Comparison of ENCODE assay signal across 8 mouse cellular contexts in genomic region chr13:34814161-34815056, GRCm38 (mm10).
DNase-seq lines count a peak whose midpoint lies in the region; ATAC-seq and TF ChIP-seq lines count a peak whose summit lies in the region.

No protein-coding gene starts in this region.

- no peaks in the 10 kb centered on the region for H3K27me3 ChIP-seq in heart, embryonic 15.5 days
- H3K27me3 ChIP-seq in midbrain, embryonic 16.5 days (ENCODE audit: control insufficient read depth, insufficient read depth, low read depth, low read length) = no peaks in the 10 kb centered on the region

- peaks cover 21% of the 10 kb centered on the region for H3K4me1 ChIP-seq in heart, embryonic 15.5 days (replicated peaks)
- H3K4me1 ChIP-seq in midbrain, embryonic 16.5 days (ENCODE audit: control insufficient read depth, insufficient read depth, low read length) = peaks cover 13% of the 10 kb centered on the region

- peak overlapping the region; percentile 13; the same call in 1 of the 2 replicates for H3K9ac ChIP-seq in heart, embryonic 15.5 days
- H3K9ac ChIP-seq in midbrain, embryonic 16.5 days (ENCODE audit: low read depth, low read length) = peak overlapping the region; percentile 52

- no peak for TF ChIP-seq CTCF in gastrocnemius, adult 2 months (IDR thresholded peaks at IDR 0.05)

- no peaks in the 10 kb centered on the region for H3K36me3 ChIP-seq in heart, embryonic 15.5 days
- H3K36me3 ChIP-seq in midbrain, embryonic 16.5 days (ENCODE audit: control insufficient read depth, insufficient read depth, low read length) = no peaks in the 10 kb centered on the region

- H3K9me3 ChIP-seq in heart, embryonic 15.5 days (replicated peaks) = no peaks in the 10 kb centered on the region
- H3K9me3 ChIP-seq in midbrain, embryonic 16.5 days (replicated peaks; ENCODE audit: control insufficient read depth, low read length, poor library complexity, severe bottlenecking) = 0 out of 2 replicates have a peak, but pooled peaks cover 3% of the 10 kb centered on the region

- H3K27ac ChIP-seq in gastrocnemius, adult 2 months = no peak overlapping the region
- H3K27ac ChIP-seq in heart, embryonic 15.5 days = peak overlapping the region; percentile 76
- peak overlapping the region; percentile 80 for H3K27ac ChIP-seq in midbrain, embryonic 16.5 days (ENCODE audit: low read length)

- intact Hi-C loops in gastrocnemius, adult 2 months (cut with DNase I) = no loop called here
- intact Hi-C loops in left cerebral cortex, postnatal 4 days (cut with DNase I) = no loop called here

- H3K4me2 ChIP-seq in heart, embryonic 15.5 days = peak overlapping the region; percentile 52
- H3K4me2 ChIP-seq in midbrain, embryonic 16.5 days (ENCODE audit: low read length) = peak overlapping the region; percentile 42

- peak; percentile 75 for ATAC-seq in heart, embryonic 15.5 days (replicated peaks; ENCODE audit: insufficient number of reproducible peaks, insufficient read depth, low FRiP score, low read depth)
- ATAC-seq in midbrain, embryonic 16.5 days = peak; percentile 93

- peak overlapping the region; percentile 43 for H3K4me3 ChIP-seq in gastrocnemius, adult 2 months
- peak overlapping the region; percentile 22 for H3K4me3 ChIP-seq in heart, embryonic 15.5 days
- no peak overlapping the region for H3K4me3 ChIP-seq in midbrain, embryonic 16.5 days (ENCODE audit: low read depth, low read length)

- WGBS in heart, embryonic 15.5 days = 13% methylated on average over 18 of the region's 18 CpGs
- 8% methylated on average over 18 of the region's 18 CpGs for WGBS in midbrain, embryonic 16.5 days

- peak; percentile 38 for DNase-seq in gastrocnemius, adult 2 months
- DNase-seq in gastrocnemius, adult 8-10 months (ENCODE audit: low spot score in 2 of 2) = no peak
- DNase-seq in embryo, embryonic 10.5 days (ENCODE audit: low spot score) = peak; percentile 83
- DNase-seq in left cerebral cortex, postnatal 4 days = peak; percentile 87
- no peak for DNase-seq in urinary bladder, adult 18-20 months (ENCODE audit: low spot score in 2 of 2)
- DNase-seq in cerebellum, adult 8-10 months = no peak

Comparison
In these comparisons a context has a peak if more than half of its experiments do, and no peak if none do; other contexts are left out.
1. DNase-seq: peak in gastrocnemius, adult 2 months (single experiment), embryo, embryonic 10.5 days (single experiment) and left cerebral cortex, postnatal 4 days (single experiment); none in gastrocnemius, adult 8-10 months (0 of 2), urinary bladder, adult 18-20 months (0 of 2) and cerebellum, adult 8-10 months (single experiment).